Mouse (Mus musculus) C2C12 (cell line): ENCODE measurements around the gene Tyms.

ENCODE experiments used
- CTCF ChIP-seq: IDR thresholded peaks from one replicate; pipeline ENCODE4 v1.5.1; 2011; ENCODE audit not compliant: control insufficient read depth, insufficient read depth, insufficient read length
- FOSL1 ChIP-seq: IDR thresholded peaks from one replicate; pipeline ENCODE4 v1.8.0; 2011; ENCODE audit warnings: mild to moderate bottlenecking, low read length; ENCODE audit not compliant: poor library complexity, insufficient read depth, severe bottlenecking
- MYOD1 ChIP-seq: IDR thresholded peaks from one replicate; pipeline ENCODE4 v1.6.1; 2011; ENCODE audit warnings: low read depth; ENCODE audit not compliant: control insufficient read depth, insufficient read length
- MYOG ChIP-seq: IDR thresholded peaks from one replicate; pipeline ENCODE4 v1.6.1; 2011; ENCODE audit not compliant: control insufficient read depth, insufficient read length; ENCODE audit errors: extremely low read depth
- USF1 ChIP-seq: IDR thresholded peaks from one replicate; pipeline ENCODE4 v1.6.1; 2011; ENCODE audit warnings: low read depth, mild to moderate bottlenecking, control low read depth, moderate library complexity

GRCm38 (mm10) chr5:30109899-30110298 lies 36.5 kb upstream of the Tyms start:
- TF ChIP-seq CTCF (no peak), FOSL1 (no peak), MYOG (no peak), MYOD1 (no peak), USF1 (no peak)
